Mouse (Mus musculus): Measurements from ENCODE around the gene Zmynd15. TPM values are rescaled to one million over a fixed set of nuclear protein-coding genes. Genes with fewer than 3 reads are reported as not detected.
A peak's percentile ranks its signal among the peaks of the same experiment; 100 is the strongest.
"Not testable (repeated sequence)": the region's sequence is repeated elsewhere in the genome, so short reads cannot be mapped to it uniquely, and the experiment has no call there.

Zmynd15 gene
- polyA plus RNA-seq, 1 experiment: 0.04 TPM

DNA sequence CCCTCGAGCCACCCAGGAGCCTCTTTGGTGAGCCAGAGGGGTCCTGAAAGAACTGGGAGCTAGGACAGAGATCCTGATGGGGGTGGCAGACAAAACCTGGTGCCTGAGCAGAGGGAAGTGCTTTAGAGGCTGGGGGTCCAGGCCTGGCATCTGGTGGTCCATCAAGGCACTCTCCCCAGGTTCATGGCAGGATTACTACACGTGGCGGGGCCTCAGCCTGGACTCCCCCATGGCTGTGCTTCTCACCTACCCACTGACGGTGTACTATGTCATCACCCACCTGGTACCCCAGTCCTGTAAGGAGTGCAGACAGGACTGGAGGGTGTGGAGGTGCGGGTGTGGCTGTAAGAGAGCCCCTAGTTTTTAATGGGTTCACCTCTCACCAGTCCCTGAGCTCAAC is 4.7 kb downstream of the Zmynd15 start:
- no peak overlapping the region for H3K4me3 ChIP-seq (ENCODE audit: insufficient read depth, poor library complexity, severe bottlenecking)
- H3K79me3 ChIP-seq (ENCODE audit: low read depth): no peaks in the 10 kb centered on the region
- H3ac ChIP-seq (ENCODE audit: control insufficient read depth, insufficient read length, low read depth): no peak overlapping the region
- no peak for TF ChIP-seq CTCF (IDR thresholded peaks at IDR 0.05; ENCODE audit: control insufficient read depth, insufficient read depth, insufficient read length)
- H3K79me2 ChIP-seq (ENCODE audit: control insufficient read depth, insufficient read depth): no peaks in the 10 kb centered on the region
- H3K27me3 ChIP-seq (ENCODE audit: control insufficient read depth, insufficient read depth, insufficient read length): no peaks in the 10 kb centered on the region
- H3K36me3 ChIP-seq (ENCODE audit: control insufficient read depth, insufficient read depth): no peaks in the 10 kb centered on the region

- H3ac ChIP-seq (ENCODE audit: control insufficient read depth, insufficient read length, low read depth): no peak overlapping the region
- no peak overlapping the region for H3K4me3 ChIP-seq (ENCODE audit: insufficient read depth, poor library complexity, severe bottlenecking)
- no peaks in the 10 kb centered on the region for H3K79me2 ChIP-seq (ENCODE audit: control insufficient read depth, insufficient read depth)
- no peaks in the 10 kb centered on the region for H3K79me3 ChIP-seq (ENCODE audit: low read depth)
- no peaks in the 10 kb centered on the region for H3K36me3 ChIP-seq (ENCODE audit: control insufficient read depth, insufficient read depth)
- no peaks in the 10 kb centered on the region for H3K27me3 ChIP-seq (ENCODE audit: control insufficient read depth, insufficient read depth, insufficient read length)
- no peak for TF ChIP-seq MYOG (IDR thresholded peaks at IDR 0.05; ENCODE audit: control insufficient read depth, extremely low read depth, insufficient read length)
- TF ChIP-seq MYOD1 (IDR thresholded peaks at IDR 0.05; ENCODE audit: control insufficient read depth, insufficient read length, low read depth): no peak
- no peak for TF ChIP-seq CEBPB (IDR thresholded peaks at IDR 0.05; ENCODE audit: low read depth)
- no peak for TF ChIP-seq USF1 (IDR thresholded peaks at IDR 0.05; ENCODE audit: low read depth)
Measured at GRCm38 (mm10) chr11:70465211-70465610, 6.0 kb downstream of the Zmynd15 start.

DNA sequence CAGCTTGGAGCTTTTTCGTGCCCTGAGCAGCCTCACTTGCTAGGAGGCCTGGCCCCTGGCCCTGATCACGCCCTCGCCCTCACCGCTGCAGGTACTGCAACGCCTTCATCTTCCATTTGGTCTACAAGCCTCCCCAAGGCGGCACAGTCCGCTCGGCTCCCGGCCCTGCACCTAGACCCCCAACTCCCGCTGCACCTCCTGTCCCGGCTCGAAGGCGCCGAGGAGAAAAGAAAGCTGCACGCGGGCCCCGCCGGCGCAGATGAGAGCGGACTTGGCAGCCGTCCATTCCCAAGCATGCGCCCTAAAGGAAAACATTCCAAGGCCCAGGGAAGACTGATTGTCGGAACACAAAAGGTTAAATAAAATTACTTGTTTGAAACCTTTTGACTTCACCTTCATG is 6.6 kb downstream of the Zmynd15 start:
- no peaks in the 10 kb centered on the region for H3K79me3 ChIP-seq (ENCODE audit: low read depth)
- no peak overlapping the region for H3ac ChIP-seq (ENCODE audit: control insufficient read depth, insufficient read length, low read depth)
- no peak for TF ChIP-seq FOSL1 (IDR thresholded peaks at IDR 0.05; ENCODE audit: insufficient read depth, low read length, poor library complexity, severe bottlenecking)
- TF ChIP-seq CEBPB (IDR thresholded peaks at IDR 0.05; ENCODE audit: low read depth): no peak
- TF ChIP-seq MYOG (IDR thresholded peaks at IDR 0.05; ENCODE audit: control insufficient read depth, extremely low read depth, insufficient read length): no peak
- TF ChIP-seq MYOD1 (IDR thresholded peaks at IDR 0.05; ENCODE audit: control insufficient read depth, insufficient read length, low read depth): no peak
- no peak for TF ChIP-seq CTCF (IDR thresholded peaks at IDR 0.05; ENCODE audit: control insufficient read depth, insufficient read depth, insufficient read length)
- TF ChIP-seq USF1 (IDR thresholded peaks at IDR 0.05; ENCODE audit: low read depth): no peak
- TF ChIP-seq MAX (IDR thresholded peaks at IDR 0.05): no peak
- H3K79me2 ChIP-seq (ENCODE audit: control insufficient read depth, insufficient read depth): no peaks in the 10 kb centered on the region
- no peaks in the 10 kb centered on the region for H3K27me3 ChIP-seq (ENCODE audit: control insufficient read depth, insufficient read depth, insufficient read length)
- H3K36me3 ChIP-seq (ENCODE audit: control insufficient read depth, insufficient read depth): no peaks in the 10 kb centered on the region
- no peak overlapping the region for H3K4me3 ChIP-seq (ENCODE audit: insufficient read depth, poor library complexity, severe bottlenecking)

DNA sequence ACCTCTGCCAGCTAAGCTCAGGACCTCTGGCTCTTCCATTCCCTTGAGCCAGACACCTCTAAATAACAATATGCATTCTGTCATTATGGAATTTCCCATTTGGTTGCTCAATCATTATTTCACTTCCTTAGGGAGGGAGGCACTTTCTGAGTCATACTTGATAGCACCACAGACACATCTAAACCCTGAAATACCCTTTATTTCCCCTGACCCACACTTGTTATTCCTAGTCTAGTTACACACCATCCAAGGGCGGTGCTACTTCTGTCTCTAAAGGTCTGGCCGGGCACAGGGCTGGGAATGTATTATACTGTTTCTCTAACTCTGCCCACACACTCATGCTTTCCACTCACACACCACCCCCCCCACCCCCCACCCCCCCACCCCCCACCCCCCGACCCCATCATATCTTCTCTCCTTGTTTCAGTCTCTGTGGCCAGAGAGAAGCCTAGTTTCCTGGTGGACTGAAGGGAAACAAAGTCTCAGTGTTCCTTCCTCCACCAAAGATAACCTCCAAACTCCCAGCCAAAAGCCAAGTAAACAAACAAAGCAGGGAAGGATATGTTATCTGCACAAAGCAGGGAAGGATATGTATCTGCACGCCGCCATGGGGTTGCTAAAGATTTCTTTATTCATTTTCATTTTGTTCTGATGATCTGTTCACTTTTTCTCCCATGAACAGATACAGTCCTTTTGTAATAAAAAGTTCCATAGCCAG is 8.8 kb downstream of the Zmynd15 start:
- Histone ChIP-seq H3K4me3 (ENCODE audit: insufficient read depth, poor library complexity, severe bottlenecking) (no peak overlapping the region), H3K27me3 (ENCODE audit: control insufficient read depth, insufficient read depth, insufficient read length) (no peaks in the 10 kb centered on the region), H3K79me3 (ENCODE audit: low read depth) (no peaks in the 10 kb centered on the region), H3ac (ENCODE audit: control insufficient read depth, insufficient read length, low read depth) (no peak overlapping the region), H3K79me2 (ENCODE audit: control insufficient read depth, insufficient read depth) (no peaks in the 10 kb centered on the region), H3K36me3 (ENCODE audit: control insufficient read depth, insufficient read depth) (no peaks in the 10 kb centered on the region)
- TF ChIP-seq MYOD1 (IDR thresholded peaks at IDR 0.05; ENCODE audit: control insufficient read depth, insufficient read length, low read depth) (no peak), MAX (IDR thresholded peaks at IDR 0.05) (no peak), MYOG (IDR thresholded peaks at IDR 0.05; ENCODE audit: control insufficient read depth, extremely low read depth, insufficient read length) (no peak), USF1 (IDR thresholded peaks at IDR 0.05; ENCODE audit: low read depth) (no peak), CTCF (IDR thresholded peaks at IDR 0.05; ENCODE audit: control insufficient read depth, insufficient read depth, insufficient read length) (no peak), CEBPB (IDR thresholded peaks at IDR 0.05; ENCODE audit: low read depth) (peak; percentile 96)

- TF ChIP-seq USF1 (IDR thresholded peaks at IDR 0.05; ENCODE audit: low read depth): no peak
- TF ChIP-seq MAX (IDR thresholded peaks at IDR 0.05): no peak
- TF ChIP-seq CEBPB (IDR thresholded peaks at IDR 0.05; ENCODE audit: low read depth): no peak
- TF ChIP-seq CTCF (IDR thresholded peaks at IDR 0.05; ENCODE audit: control insufficient read depth, insufficient read depth, insufficient read length): no peak
- TF ChIP-seq MYOG (IDR thresholded peaks at IDR 0.05; ENCODE audit: control insufficient read depth, extremely low read depth, insufficient read length): no peak
- TF ChIP-seq FOSL1 (IDR thresholded peaks at IDR 0.05; ENCODE audit: insufficient read depth, low read length, poor library complexity, severe bottlenecking): no peak
- no peak for TF ChIP-seq MYOD1 (IDR thresholded peaks at IDR 0.05; ENCODE audit: control insufficient read depth, insufficient read length, low read depth)
- no peaks in the 10 kb centered on the region for H3K27me3 ChIP-seq (ENCODE audit: control insufficient read depth, insufficient read depth, insufficient read length)
- no peak overlapping the region for H3K4me3 ChIP-seq (ENCODE audit: insufficient read depth, poor library complexity, severe bottlenecking)
- H3K79me2 ChIP-seq (ENCODE audit: control insufficient read depth, insufficient read depth): no peaks in the 10 kb centered on the region
- no peaks in the 10 kb centered on the region for H3K79me3 ChIP-seq (ENCODE audit: low read depth)
- no peak overlapping the region for H3ac ChIP-seq (ENCODE audit: control insufficient read depth, insufficient read length, low read depth)
- no peaks in the 10 kb centered on the region for H3K36me3 ChIP-seq (ENCODE audit: control insufficient read depth, insufficient read depth)
Measured at GRCm38 (mm10) chr11:70469764-70470163, 10.5 kb downstream of the Zmynd15 start.

GRCm38 (mm10) chr11:70472716-70473115 is 13.5 kb downstream of the Zmynd15 start:
- Histone ChIP-seq H3K79me3 (ENCODE audit: low read depth) (no peaks in the 10 kb centered on the region), H3K4me3 (ENCODE audit: insufficient read depth, poor library complexity, severe bottlenecking) (no peak overlapping the region), H3K36me3 (ENCODE audit: control insufficient read depth, insufficient read depth) (no peaks in the 10 kb centered on the region), H3ac (ENCODE audit: control insufficient read depth, insufficient read length, low read depth) (no peak overlapping the region), H3K79me2 (ENCODE audit: control insufficient read depth, insufficient read depth) (no peaks in the 10 kb centered on the region), H3K27me3 (ENCODE audit: control insufficient read depth, insufficient read depth, insufficient read length) (no peaks in the 10 kb centered on the region)
- TF ChIP-seq CTCF (IDR thresholded peaks at IDR 0.05; ENCODE audit: control insufficient read depth, insufficient read depth, insufficient read length) (no peak), MAX (IDR thresholded peaks at IDR 0.05) (no peak), FOSL1 (IDR thresholded peaks at IDR 0.05; ENCODE audit: insufficient read depth, low read length, poor library complexity, severe bottlenecking) (no peak), USF1 (IDR thresholded peaks at IDR 0.05; ENCODE audit: low read depth) (no peak), MYOG (IDR thresholded peaks at IDR 0.05; ENCODE audit: control insufficient read depth, extremely low read depth, insufficient read length) (no peak), CEBPB (IDR thresholded peaks at IDR 0.05; ENCODE audit: low read depth) (no peak)

- H3K79me2 ChIP-seq (ENCODE audit: control insufficient read depth, insufficient read depth); H3K79me3 ChIP-seq (ENCODE audit: low read depth); H3ac ChIP-seq (ENCODE audit: control insufficient read depth, insufficient read length, low read depth); H3K4me3 ChIP-seq (ENCODE audit: insufficient read depth, poor library complexity, severe bottlenecking); H3K36me3 ChIP-seq (ENCODE audit: control insufficient read depth, insufficient read depth); H3K27me3 ChIP-seq (ENCODE audit: control insufficient read depth, insufficient read depth, insufficient read length): not testable (repeated sequence)
Measured at GRCm38 (mm10) chr11:70473291-70473690, 14.1 kb downstream of the Zmynd15 start.

Data from C2C12 (cell line).